Mouse (Mus musculus): ENCODE data around the gene Exoc2. TPM values are rescaled to one million over a fixed set of nuclear protein-coding genes. Genes with fewer than 3 reads are reported as not detected.

Gene Exoc2
- total RNA-seq, 4 experiments from 2014 or later: 37.6 to 42.7 (median 40.4) TPM

DNA sequence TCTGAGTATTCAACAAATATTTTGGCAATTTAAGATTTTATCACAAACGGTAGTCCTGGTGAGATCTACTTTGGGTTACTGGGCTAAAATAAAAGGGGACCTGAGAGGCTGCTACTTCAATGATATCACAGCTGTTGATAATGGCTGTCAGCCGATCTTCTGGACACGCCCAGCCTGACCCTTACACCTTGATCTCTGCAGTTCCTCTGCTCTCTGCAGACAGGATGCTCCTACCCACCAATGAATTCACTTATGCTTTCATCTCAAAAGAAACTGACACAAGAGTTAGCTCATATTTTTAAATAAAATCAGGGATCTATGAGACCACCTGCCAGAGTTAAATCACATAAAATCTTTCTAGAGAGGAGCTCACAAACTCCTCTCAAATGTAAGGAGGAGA, 149.0 kb downstream of the Exoc2 start:
- no peak for DNase-seq (ENCODE audit: low spot score in 2 of 2)

DNA sequence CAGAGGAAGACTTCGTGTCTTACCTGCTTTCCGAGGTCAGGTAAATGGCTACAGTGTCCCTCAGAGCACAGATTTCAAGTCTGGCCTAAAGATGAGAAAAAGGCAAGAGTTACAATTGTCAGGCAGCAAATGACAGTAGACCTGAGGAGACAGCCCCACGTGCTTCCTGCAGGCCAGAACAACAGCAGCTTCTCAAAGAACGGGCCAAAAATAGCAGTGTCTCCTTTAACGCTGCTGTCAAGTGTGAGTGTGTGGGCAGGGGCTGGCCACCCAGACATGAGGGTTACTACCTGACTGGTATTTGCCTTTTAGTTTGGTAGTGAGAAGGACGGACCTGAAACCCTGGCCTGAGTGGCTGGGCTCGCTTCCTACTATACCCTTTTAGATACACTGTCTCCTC, 153.3 kb downstream of the Exoc2 start:
- DNase-seq (ENCODE audit: low spot score in 2 of 2): no peak

DNA sequence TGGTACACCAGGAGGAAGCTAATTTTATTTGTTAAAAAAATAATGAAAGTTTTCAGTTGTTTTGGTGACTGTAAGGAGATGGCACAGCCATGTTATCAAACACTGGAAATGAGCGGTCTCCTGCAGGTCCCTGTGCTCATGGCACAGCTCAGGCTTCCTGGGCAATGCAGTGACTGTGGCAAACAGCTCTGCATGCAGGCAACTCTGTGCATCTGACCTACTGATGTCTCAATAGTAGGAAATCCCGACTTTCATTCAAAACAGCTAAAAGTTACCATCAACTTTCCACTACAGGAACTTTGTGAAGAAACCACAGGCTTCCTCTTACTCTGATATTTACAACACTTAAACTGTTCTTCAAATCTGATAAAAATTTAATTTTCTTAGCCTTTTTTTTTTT, 154.0 kb downstream of the Exoc2 start:
- no peak for DNase-seq (ENCODE audit: low spot score in 2 of 2)

DNA sequence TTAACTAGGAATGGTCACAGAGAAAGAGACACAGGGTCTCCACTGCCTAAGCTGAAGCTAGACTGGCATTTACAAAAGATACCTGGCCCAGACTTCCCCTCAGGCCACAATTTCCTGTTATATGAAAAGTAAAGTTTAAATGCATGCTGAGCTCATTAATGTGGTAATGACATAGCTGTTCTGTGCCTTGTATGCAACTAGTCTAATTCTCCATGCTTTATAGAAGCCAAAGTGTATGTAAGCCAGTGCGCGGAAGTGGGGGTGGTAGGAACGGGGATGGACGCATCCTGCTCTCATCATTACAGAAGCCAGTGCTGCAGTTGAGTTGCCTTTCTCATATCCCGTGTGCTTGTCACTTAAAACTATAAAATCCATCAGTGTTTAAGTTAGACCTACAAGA, 156.5 kb downstream of the Exoc2 start:
- DNase-seq (ENCODE audit: low spot score in 2 of 2): no peak

DNA sequence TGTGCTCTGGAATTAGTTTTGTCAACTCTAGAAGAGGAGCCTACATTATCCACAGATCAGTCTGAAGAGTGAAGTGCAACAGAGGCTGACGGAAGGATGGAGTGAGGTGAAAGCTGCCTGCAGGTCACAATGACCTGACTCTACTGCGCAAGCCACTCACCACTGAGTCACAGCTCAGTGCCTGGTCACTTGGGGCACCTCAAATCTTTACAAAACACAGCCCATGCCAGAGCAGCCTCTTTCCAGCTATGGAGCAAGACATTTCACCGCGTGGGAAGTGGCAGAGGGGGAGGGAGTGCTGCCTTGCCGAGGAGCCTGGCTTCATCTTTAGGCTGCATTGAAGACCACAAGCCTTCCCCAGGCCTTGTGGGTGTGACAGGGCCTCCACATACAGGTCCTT, 159.6 kb downstream of the Exoc2 start:
- no peak for DNase-seq (ENCODE audit: low spot score in 2 of 2)

DNA sequence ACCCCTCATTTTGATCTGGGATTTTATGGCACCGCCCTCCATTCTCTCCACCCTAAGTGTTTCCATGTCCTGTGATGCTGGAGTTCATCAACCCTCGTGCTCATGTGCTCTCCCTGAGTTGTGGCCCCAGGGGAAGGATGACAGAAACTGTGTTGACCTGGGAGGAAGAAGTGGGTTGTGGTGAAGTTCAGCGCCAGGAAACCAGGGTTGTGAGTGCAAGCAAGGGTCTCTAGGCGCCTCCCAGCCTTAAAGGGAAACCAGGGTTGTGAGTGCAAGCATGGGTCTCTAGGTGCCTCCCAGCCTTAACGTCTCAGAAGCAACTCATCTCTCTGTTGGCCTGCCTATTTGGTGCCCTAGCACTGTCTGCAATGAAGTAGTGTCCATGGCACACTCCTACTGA, 160.4 kb downstream of the Exoc2 start:
- no peak for DNase-seq (ENCODE audit: low spot score in 2 of 2)

DNA sequence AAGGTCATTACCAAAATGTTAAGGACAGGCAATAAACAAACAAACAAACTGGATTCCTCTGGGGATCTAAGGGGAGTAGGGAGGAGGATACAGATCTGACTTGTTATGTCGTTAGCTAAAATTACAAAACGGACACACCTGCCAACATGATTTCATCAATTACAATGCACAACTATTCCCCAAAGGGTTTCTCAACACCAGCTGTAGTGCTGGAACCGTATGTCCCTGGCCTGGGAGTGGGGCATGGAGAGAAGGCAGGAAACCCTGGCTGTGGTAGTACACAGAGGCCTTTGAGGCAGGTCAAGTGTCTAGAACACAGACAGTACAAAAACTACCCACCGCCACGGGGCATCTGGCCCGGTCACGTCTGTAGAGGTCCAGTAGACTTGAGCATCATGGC, 164.7 kb downstream of the Exoc2 start:
- DNase-seq (ENCODE audit: low spot score in 2 of 2): no peak

DNA sequence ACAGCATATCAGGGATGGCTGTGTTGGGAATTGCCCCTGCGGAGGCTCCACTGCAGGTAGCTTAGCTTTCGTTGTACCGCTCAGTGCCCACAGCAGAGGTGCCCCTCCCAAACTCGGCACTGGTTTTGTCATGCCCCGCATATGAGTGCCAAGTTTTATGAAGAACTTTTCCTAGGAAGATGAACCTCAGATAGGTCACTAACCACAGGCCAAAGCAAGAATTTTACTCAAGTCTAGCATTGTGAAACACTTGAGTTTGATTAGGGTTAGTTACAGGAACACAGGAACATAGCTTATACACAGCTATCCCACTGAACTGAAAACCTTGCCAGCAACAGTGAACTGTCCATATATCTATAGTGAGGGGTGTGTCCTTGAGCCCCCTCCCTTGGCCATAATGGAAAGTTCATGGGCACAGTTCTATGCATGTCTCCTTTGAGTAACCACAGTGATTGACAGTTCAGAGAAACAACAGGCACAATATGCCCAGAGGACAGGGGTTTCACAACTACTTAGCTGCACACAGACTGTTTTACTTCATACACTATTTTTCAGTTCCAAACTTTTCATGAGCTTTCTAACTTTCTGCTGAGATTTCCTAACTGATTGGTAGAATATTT, 171.4 kb downstream of the Exoc2 start:
- no peak for DNase-seq (ENCODE audit: low spot score in 2 of 2)

DNA sequence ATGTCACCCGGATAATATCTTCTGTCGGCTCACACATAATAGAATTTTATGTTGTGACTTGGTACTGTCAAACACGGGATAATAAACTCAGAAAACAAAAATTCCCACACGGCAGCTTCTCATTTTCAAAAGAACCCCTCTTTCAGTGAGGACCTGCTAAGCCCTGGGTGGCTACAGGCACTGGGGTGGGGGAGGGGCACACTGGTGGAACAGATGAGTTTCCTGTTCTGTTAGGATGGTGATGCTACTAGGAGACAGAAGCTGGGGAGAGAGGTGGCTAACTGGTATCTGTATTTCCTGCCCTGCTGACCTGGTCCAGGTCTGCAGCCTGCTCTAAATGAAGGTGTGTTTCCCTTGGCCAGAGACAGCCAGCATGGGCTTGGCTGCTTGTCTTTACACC, 172.0 kb downstream of the Exoc2 start:
- no peak for DNase-seq (ENCODE audit: low spot score in 2 of 2)

DNA sequence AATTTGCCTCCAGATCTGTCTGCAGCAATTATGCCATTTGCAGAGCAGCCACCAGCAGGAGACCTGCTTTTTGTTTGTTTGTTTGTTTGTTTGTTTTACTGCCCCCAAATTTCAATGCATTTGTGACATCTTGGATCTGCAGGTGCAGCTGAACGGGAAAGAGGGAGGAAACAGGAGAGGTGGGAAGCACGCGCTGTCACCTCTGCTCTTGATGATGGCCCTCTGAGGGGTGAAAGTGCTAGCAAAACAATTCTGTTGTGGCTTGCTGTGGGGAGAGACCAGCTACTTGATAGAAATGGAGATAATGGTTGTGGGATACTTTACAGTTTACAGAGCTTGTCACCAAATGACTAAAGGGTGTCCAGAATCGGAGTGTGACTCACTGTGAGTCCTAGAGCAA, 177.9 kb downstream of the Exoc2 start:
- no peak for DNase-seq (ENCODE audit: low spot score in 2 of 2)

DNA sequence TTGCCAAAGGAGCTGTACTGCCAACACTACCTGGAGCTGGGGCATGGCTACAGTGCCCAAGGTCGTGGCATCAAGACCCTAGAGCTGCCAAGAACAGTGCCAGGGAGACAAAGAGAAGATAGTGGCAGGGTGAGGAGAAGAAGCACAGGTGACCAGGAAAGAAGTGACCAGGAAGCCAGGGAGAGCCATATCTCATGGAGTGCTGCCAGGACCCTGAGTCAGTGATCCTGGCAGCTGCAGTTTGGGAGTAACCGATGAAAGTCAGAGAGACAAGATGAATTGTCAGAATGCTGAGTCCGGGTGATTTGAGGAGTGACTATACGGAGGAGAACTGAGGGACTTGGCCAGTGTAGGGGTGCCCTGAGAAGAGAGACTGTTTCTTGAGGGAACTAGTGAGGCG, 180.3 kb downstream of the Exoc2 start:
- no peak for DNase-seq (ENCODE audit: low spot score in 2 of 2)

DNA sequence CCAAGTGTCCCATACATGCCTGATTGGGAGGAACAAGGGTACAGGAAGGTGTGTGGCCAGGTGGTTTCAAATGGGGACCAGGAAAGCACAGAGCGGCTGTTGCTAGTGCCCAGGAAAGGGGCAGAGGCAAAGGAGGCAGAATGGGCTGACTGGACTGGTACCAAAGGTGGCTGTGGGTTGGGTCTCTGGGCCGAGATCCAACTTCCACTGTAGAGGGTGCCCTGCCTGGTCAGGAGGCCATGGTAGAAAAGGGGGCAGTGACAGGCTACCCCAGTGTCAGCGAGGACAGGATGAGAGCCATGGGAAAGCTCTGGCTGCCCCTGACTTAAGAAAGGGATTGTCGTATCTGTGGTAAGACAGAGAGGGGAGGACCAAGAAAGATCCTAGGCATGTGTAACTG, 180.7 kb downstream of the Exoc2 start:
- no peak for DNase-seq (ENCODE audit: low spot score in 2 of 2)

DNA sequence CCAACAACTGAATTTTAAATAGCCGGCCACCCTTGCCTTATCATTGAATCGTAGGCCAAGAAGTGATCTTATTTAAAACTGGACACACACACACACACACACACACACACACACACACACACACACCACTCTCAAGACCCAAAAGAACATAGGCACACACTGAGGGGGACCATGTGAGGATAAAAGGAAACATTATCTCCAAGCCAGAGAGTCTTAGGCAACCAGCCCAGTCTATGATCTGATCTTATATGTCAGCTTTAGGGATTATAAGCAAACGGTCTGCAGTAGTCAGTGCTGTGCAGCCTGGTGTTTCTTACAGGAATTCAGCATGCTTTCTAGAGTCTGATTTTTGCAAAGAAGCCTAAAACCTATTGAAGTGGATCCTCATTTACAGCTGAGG, 181.2 kb downstream of the Exoc2 start:
- DNase-seq (ENCODE audit: low spot score in 2 of 2): no peak

DNA sequence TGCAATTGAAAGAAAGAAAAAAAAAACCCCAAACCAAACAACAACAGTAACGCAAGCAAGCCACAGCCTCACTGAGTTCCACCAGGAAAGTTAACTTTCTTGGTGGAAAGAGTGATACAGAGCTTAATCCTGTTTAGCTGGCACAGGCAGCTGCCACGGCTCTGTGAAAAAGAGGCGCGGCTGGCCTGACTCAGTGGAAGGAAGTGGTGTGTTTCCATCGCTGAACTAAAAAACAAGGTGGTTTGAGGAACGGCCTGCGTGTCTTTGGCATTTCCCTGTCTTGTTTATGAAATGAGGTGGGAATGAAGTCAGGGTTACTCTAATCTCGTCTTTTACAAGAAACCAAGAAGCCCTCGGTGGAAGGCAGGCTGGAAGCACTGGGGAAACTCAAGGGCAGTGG, 181.6 kb downstream of the Exoc2 start:
- no peak for DNase-seq (ENCODE audit: low spot score in 2 of 2)

DNA sequence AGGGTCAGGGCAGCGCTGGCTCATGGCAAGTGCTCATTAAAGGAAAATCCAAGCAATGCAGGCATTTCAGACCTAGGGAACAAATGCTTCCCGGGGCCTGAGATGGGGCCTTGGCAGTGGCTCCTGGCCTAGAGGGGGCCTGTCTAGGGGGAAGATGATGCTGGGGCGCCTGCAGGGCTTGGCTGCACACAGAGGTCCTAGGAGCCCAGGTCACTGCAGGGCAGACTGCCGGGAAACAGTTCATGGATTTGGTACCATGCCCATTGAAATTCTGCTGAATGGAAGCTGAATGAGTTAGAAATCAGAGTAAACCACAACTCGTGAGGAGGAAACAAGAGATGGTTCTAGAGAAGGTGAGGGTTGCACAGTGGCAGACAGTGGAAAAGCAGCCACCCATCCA, 183.9 kb downstream of the Exoc2 start:
- DNase-seq (ENCODE audit: low spot score in 2 of 2): no peak

DNA sequence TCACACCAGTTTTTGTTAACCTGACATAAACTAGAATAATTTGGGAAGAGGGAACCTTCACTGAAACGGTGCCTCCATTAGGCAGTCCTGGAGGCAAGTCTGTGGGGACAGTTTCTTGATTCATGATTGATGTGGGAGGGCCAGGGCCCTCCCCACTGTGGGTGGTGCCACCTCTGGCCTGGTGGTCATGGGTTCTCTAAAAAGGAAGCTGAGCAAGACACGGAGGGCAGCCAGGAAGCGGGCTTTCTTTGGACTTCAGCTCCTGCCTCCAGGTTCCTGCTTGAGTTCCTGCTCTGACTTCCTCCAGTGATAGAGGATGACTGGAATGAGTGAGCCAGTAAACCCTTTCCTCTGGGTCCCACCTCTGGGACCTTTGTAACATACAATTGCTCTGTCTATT, 185.5 kb downstream of the Exoc2 start:
- no peak for DNase-seq (ENCODE audit: low spot score in 2 of 2)

DNA sequence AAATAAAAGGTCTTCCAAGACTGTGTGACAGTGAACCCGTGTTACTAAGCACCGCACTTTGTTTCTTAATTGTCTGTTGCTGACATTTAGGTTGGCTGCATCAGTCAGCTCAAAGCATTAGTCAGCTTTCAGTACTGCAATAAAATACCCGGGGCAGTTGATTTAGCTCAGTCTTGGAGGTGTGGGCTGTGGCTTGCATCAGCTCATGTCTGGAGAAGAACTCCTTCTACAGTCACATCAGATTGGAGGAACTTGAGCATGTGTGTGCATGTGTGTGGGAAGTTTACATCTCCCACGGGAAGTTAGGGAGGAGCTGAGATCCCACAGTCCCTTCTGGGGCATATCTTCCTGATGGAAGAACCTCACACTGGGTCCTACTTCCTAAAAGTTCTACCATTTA, 185.9 kb downstream of the Exoc2 start:
- no peak for DNase-seq (ENCODE audit: low spot score in 2 of 2)

DNA sequence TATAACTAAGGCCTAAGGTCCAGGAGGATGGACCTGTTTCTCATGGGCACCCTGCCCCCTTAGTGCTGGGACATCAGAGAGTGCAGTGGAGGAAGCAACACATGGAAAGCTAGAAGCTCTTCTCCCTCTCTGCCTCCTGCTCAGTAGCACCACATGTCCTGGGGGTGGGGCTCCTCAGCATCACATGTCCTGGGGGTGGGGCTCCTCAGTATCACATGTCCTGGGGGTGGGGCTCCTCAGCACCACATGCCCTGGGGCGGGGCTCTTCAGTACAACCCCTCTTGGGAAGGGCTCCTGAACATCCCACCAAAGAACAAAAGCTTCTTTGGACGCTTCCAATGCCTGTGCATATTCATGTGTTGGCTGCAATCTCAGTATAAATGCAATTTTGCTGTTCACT, 186.3 kb downstream of the Exoc2 start:
- no peak for DNase-seq (ENCODE audit: low spot score in 2 of 2)

DNA sequence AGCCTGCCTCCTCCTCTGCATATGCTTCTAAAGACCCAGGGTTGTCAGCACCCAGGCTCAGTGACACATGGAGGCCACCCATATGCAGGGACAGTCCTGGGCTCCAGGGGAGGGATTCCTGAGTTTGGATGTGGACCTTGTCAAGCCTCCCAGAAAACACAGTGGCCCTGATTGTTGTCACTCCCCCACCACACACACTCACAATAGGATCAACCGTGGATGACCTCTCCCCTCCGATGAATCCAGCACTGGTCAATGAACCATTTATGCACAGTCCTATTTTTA, 186.9 kb downstream of the Exoc2 start:
- no peak for DNase-seq (ENCODE audit: low spot score in 2 of 2)

DNA sequence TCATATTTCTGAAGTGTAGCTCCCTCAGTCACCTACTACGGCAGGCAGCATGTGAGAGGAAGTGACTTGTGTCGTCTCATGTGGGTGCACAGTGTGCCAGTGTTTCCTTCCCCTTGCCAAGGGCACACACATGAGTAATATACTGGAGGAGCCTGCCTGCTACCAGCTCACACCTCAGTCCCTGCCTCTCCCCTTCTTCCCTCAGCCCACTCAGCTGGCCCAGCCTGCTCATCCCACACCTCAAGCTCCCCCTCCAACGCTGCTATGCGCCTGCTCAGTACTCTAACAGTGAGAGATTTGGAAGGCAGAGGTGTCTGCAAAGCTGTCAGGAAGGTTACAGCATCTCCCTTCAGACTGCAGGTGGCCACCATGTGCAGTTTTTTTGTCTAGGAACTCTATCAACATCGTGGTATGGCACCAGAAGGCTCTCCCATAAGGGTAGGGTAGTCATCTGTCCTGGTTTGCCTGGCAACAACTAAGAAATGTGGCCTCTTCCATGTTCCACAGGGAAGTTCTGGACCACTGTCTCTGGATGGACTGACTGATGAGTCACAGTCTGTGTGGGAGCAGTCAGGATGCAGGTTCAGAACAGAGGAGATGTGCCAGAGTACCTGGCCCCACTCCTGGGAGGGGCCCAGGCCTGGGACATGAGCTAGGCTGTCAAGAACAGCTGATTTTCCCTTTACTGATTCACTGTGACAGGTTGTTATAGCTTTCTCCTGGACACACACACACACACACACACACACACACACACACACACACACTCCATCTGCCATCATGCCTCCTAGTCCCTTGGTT, 187.5 kb downstream of the Exoc2 start:
- peak; percentile 63 to 72 for DNase-seq (ENCODE audit: low spot score in 2 of 2)

DNA sequence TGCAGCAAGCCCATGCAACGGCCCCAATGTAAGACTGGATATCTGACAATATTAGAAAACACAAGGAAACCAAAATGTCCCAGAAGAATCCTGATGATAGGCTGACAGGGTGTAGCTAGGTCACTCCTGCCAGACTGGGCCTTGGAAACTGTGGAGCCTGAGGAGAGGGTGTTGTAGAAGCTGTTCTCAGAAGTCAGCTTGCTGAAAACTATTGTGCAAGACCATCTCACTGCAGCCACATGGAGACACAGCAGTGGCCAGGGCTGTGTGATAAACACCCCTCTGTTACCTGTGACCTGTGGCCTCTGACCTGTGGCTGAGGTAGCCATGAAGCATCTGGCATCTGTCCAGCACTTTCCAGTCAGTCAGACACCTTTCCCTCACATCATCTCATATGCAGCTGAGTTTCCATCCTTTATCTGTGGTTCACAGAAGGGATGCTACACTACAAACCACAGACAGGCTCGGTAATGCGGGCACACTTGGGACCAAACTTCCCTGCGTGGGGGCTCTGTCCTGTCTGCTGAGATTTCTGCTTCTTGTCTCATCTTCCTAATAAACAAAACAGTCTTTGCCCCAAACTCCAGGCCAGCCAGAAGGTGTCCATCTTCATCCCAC, 188.4 kb downstream of the Exoc2 start:
- DNase-seq (ENCODE audit: low spot score in 2 of 2): no peak

DNA sequence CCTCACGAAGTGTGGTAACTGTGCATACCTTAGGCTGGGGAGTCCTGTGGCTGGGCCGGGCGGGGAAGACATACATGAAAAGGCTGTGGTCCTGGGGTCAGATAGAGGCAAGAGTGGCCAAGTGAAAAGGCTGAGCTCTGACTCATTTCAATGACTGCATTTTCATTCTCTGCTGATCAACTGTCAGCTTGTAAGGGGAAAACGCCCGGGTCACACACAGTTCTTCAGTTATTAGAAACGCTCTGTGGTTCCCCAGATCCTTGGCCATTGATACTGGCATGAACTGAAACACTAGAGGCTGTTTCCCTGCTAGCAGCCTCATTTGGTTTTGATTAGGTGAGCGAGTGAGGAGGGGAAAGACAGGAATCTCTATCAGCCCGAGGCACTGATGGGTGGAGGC, 191.5 kb downstream of the Exoc2 start:
- no peak for DNase-seq (ENCODE audit: low spot score in 2 of 2)

DNA sequence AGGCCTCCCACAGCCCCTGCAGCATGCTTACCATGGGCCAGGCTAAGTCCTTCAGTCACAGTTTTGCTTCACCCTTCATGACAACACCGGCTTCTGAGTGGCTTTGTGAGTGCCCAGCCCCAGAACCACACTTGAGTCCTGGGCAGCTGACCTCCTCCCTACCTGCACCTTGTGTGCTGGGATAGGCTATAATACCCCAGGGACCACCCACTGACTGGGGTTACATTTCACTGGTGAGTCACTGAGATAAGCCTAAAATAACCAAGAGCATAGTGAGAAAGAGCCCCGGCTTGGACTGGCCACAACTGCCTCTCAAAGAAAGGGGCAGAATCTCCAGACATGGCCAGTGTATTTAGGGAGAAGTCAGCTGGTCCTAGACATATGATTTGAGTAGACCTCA, 192.0 kb downstream of the Exoc2 start:
- DNase-seq (ENCODE audit: low spot score in 2 of 2): no peak
